Mouse (Mus musculus): ENCODE results near the gene Pitpnm2.

Gene Pitpnm2

DNA sequence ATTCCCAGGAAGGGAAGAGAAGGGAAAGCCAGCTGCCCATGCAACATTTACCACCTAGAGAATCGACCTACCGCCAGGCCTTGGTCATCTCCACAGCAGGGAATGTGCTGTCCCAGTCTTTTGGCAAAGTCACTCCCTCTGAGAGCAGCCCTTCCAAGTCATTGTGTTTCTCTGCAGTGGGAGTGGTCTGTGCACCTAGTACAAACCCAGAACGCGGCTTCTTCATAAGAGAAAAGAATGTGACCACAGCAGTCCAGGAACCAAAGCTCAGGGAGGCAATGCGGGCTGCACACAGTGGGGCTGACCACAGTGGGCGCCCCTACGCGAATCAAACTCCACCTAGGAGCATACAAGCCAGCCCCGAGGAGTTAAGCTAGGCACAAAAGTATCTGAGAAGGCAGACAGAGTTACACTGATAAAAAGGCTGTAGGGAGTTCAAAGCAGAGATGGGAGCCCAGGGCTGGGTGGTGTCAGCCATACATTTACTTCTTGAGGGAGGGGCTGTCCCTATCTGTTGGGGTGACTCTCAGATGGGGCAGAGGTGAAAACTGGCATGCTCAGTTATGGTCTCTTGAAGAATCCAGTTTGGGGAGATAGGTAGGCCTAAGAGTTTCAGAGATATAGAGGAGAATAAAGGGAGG is 1.5 kb downstream of the Pitpnm2 start:
- DNase-seq (ENCODE audit: low spot score) = peak; percentile 47

DNA sequence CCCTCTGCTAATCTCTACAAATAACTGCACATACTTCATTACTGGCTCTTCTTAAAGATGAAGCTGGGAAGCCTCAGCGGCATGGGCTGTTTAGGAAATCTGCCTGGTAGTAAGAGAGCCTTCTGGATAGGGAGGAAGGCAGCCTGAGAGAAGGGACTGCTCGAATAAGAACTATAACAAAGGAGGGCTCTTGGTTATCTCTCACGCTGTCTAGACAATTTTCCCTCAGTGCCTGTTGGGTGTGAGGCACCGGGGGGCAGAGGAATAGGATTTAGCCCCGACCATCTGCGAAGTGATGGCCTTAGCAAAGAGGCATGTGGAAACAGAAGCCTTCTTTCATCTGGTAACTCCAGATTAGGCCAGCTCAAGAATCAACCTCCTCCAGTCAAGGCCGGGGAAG is 2.3 kb downstream of the Pitpnm2 start:
- no peak for DNase-seq (ENCODE audit: low spot score)

DNA sequence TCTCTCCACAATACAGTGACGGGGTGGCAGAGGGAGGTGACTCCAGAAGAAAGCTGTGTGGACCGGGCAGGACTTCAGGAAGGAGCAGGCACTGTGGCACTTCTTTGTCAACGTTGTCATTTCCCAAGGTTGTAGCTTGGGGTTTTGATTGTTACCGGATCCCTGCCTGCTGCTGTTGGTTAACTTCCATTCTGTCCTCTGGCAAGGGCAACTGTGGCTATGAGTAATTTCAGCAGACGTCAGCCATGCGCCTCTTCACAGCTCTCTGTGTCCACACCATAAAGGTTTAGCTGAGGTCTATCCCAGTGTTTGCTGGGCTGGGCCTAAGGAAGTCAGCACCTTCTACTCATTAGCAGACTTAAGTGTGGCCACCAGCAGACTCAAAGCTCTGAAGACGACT is 4.7 kb downstream of the Pitpnm2 start:
- DNase-seq (ENCODE audit: low spot score) = no peak

DNA sequence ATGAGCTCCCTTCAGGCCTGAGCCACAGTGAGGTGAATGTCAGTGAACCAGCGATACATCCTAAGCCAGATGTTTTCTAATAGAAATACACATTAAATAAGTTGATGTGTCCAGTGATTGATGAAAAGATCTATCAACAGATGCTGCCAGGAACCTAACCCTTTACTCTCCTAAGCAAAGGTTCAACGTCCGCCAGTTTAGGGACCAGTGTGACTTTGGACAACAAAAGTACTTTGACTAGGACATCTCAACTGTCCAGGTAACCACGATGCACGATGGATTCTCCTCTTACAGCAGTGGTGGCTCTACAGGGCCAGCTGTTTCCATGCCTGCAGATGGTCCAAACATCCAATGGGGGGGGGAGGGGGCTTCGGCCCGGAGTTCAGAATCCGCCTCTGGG is 5.1 kb downstream of the Pitpnm2 start:
- no peak for DNase-seq (ENCODE audit: low spot score)

DNA sequence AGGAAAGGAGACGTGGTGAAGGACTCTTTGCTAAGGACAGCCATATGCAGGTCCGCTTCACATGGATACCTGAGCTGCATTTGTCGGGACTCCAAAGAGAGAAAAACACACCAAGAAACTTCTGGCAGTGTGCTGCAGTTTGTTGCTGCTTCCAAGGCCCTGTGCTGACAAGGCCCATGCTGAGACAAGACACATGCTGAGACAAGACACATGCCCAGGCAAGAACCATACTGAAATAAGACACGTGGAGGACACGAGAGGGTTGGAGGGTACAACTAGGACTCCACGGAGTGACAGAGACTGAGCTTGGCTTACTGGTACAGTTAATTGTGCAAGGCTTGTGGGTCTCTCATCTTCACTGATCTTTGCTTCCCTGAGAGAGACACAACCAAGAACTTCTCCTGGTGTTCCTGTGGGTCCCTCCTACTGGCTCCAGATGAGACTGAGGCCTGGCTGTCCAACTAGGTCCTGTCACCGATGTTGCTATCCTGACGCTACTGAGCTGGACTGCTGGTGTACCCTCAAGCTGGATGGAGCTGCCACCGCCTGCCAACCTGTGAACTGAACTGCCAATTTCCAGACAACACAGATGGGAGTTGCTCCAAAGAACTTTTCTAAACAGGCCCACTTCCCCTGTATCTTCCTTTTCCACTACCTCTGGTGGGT is 6.2 kb downstream of the Pitpnm2 start:
- DNase-seq (ENCODE audit: low spot score) = no peak

DNA sequence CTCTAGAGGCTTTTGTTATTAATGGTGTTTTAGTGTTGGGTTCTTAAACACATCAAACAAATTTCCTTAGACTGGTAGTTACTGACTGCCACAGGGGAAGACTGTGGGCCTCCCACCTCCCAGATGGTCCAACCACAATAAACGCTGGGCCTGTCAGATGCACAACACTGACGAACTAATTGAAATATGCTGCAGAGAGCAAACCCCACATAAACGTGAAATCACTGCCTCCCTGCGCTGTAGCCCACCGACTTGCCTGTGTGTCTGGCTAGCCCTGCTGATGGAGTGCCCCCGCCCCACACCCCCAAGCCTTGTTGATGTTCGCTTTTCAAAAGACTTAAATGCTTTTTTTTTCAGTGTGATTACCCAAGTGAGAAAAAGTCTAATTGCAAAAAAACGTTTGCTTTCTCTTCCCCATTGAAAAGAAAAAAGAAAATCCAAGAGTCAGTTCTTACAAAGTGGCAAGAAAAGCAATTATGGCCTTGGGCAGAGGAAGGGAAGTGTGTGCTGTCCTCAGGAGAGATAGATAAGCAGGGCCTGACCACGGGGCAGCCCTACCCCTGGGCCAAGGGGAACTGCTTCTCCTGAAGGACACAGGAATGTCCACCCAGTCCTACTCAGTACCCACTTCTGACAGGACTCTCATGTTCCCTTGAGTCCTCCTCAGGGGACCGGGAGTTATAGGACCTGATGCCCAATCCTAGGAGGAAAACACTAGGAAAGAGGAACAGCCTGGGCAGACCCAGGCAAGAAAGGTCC is 7.7 kb downstream of the Pitpnm2 start:
- DNase-seq (ENCODE audit: low spot score) = no peak

DNA sequence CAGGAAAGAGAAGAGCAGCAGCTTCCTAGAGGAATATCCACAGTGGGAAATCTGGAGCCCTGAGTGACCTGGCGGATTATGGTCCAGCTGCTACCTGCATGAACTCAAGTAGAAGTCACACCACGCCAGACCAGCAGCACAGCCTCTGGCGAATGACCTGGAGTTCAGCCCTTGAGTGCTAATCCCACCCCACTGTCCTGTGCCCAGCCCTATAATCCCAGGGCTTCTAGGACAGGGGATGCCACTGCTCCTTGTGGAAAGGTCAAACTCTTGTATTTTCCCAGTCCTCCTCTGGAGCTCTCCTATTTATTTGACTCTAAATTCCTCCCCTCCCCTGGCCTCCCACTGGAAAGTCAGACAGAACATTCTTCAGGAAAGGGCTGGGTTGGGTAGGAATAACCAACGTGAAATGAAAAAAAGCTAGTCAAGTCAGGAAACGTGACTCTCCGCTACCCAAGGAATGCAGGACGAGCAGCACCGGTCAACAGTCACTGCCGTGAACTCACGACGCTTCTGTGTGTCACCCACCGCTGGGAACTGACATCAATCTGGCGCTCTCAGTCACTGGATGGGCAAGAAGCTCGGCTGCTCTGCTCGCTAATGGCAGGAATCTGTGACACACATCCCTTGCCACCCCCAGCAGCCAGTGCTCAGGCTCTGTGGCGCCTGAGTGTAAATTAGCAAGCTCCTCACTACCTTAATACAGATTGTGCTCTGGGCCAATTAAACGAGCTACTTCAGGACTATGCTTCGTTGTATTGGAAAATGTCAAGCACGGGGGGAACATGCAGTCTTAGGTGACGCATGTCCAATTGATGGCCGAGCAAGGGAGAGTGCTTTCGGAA is 8.5 kb downstream of the Pitpnm2 start:
- DNase-seq (ENCODE audit: low spot score) = no peak

DNA sequence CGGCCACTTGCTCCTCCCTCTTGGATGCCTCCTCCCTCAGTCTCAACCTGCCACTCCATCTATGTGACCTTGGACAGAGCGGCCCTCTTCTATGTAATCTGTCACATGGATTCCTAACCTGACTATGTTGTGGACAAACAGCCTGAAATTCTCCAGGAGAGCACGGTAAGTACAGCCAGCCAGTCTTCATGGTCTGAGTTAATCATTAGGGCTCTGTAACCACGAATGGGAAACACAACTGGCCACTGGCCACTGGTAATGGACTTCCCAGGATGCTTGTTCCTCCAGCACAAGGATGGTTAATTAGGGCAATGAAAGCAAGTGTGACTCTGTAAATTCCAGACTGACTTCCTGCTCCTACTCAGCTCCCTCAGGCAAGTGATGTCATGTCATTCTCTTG is 13.4 kb downstream of the Pitpnm2 start:
- no peak for DNase-seq (ENCODE audit: low spot score)

DNA sequence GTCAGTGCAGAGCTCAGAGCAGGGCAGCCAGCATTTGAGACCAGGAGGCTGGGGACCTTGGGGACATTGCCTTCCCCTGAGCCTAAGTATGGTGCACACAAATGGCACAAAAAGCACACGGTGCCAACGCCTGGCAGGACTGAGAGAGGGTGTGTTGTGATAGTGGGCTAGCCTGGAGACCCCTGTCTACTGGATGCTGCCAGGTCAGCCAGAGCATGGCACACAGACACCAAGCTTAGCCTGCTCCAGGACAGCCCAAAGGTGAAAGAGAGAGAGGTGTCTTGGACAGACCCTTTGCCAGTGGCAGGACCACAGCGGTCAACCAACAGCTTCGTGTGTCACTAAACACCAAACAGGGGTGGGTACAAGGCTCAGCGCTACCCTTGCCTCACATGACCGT is 14.8 kb downstream of the Pitpnm2 start:
- DNase-seq (ENCODE audit: low spot score) = no peak

DNA sequence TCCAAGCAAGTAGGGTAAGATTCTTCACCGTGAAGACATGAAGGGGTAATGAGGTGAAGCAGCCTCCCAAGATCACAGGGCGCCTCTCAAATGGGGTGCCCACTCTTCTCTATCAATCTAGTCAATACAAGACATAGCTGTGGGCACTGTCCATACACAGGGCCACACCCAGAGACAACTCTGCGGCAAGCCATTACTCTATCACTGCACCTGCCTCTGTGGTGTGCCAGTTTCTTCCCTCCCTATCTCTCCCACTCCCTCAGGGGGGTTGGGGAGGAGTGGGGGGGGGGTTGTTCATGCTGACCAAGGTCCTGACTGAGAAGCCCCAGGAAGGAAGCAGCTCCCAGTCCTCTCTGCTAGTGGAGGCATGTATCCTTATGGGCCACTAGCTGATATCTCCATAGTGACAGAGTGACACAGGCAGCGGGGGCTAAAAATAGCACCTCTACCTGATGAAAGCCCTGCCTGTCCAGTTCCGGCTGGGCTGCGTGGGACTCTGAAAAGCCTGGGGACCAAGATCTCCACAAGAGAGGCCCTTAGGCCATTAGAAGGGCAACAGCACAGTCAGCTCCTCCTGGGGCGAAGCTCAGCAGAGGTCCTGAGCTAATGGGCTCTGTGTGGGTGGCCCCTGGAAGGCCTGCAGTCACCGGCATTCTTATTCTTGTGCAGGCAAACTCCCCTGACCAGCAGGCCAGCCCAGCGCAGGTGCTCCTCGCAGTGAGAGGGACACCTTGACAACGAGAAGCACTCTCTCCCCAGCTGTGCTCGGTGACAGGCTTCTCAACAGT is 15.5 kb downstream of the Pitpnm2 start:
- no peak for DNase-seq (ENCODE audit: low spot score)

DNA sequence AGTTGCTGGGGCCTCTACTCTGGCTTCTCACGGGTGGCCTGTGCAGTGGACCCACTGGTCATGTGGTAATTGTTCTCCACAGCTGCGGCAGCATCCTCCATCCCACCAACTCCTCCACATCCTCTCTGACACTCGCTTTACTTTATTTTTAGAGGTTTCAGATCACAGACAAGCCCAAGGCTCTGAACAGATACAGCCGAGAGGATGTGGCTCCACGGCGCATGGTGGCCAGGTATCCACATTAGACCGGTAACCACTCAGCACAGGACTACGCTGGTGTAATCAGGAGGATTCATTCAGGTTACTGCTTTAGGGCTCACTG is 16.5 kb downstream of the Pitpnm2 start:
- no peak for DNase-seq (ENCODE audit: low spot score)

DNA sequence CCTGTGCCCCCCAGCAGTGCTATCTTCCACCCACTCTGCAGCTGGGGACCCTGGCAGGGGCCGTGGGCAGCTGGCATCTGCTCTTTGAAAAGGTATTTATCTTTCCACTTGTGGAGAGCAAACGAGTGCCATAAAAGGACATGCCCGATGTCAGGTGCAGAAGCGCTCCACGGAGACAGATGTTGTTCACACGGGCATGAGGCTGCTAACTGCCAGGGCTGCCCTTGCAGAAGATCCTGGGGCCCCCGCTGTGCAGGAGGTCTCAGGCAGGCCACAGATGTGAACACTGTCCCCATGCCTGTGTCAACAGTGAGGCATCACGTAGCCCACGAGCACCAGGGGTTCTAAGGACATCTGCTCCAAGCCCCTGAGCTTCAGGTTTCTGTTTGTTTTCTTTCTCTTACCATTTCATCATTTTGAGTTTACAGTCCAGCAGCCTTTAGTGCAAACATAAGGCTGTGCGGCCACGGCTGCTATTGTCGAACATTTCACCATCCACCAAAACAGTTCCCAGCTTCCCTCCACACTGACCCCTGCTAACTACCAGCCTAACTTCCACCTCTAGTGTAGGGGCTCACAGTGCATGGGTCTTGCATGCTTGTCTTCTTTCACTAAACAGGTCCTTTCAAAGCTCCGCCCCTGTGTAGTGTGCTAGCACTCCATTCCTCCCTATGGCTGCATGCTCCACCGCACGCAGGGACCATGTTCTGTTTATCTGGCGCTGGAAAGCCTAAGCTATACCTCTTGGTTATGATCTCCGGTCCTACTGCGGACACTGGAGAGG is 17.0 kb downstream of the Pitpnm2 start:
- DNase-seq (ENCODE audit: low spot score) = no peak

DNA sequence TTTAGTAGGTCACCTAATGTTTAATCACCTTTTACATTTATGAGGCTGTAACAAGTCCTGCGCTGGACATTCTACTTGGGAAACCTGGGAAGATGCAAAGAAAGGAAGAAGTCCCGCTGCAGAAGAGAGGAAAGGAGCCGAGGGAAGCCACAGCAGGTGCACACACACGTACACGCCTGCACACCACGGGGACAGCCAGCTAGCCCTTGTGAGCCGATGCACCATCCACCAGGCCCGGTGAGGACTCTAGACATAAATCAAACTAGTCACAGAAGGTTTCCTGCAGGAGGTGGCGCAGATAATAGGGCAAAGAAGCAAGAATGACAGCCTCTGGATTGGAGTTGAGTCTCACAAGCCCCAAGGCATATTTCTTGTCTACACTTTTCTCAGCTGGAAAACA is 19.1 kb downstream of the Pitpnm2 start:
- DNase-seq (ENCODE audit: low spot score) = no peak

DNA sequence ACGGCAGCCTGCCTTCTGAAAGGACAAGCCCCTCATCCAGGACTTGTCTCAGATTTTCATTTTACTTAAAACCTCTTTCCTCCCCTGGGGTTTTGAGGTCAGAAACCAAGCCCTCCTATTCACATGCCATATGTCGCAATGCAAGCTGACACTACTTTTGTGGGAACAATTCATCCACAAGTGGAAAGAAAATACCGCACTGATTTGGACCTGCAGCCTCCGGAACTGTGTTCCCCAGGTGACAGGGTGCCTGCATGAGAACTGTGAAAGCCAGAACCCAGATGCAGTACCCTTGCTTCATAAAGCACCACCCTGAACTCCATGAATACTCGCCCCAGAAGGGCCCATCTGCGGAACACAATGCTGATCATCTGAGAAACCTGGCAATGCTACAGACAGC is 22.4 kb downstream of the Pitpnm2 start:
- no peak for DNase-seq (ENCODE audit: low spot score)

DNA sequence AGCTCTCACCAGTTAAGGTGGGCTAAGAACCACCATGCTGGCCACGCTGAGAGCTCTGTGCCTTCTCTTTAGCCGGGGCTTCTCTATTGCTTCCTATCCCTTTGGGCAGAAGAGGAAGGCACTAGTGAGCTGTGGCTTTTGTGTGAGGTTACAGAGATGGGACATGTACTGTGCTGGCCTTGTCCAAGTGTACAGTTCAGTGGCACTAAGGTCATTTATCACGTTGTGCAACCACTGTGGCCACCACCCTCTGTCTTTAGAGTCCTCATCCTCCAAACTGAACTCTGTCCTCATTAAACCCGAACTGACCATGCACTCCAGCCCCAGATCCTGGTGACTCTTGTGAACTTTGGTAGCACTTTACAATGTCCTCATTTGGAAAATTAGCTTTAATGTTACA is 23.1 kb downstream of the Pitpnm2 start:
- DNase-seq (ENCODE audit: low spot score) = no peak

DNA sequence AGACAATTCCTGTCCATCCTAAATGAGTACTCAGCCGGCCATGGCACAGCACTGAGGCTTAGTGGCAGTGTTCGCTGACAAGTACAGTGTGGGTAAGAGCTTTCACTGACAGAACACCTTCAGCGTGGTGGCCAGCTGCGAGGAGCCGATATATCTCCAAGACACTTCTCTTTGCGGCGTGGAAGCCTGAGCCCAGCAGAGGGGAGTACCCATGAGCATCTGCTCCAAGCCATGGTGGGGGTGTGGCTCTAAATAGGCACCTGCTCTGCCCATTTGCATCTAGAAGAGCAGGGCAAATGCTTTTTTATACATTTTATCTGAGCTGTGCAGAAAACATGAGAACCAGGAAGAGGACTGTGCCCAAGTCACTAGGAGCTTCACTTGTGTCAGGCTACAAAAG is 23.7 kb downstream of the Pitpnm2 start:
- no peak for DNase-seq (ENCODE audit: low spot score)

DNA sequence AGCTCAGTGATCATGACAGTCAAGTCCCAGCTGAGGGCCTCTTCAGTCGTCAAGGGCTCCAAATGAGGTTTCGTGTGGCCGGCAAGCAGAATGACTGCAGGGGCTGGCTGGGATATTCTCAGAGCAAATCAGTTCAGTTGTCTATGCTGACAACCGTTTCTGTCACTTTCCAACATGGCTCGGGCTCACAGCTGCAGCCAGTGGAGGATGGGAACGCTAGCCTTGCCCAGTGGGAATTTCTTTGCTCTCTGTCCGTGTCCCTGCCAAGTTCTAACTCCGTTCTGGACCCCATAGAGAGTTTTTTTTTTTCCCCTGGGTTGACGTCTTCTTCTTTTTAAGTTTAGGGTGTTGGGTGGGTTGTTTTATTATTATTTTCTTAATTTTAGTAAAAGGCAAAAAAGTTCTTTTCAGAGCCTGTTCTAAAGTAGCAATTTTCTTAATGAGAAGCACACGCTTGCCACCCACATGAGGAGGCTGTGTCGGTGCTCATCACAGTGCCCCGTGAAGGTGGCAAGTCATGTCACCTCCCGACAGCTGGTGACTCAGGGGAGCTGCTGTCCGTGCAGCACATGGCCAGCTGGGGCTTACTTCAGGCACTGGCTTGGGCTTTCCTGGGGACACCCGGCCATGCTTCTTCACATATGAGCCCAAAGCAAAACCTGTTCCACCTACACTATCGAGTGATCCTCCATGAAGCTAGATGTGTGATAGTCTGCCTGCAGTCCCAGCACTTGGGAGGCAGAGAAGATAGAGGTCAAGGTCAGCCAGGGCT is 25.1 kb downstream of the Pitpnm2 start:
- no peak for DNase-seq (ENCODE audit: low spot score)

DNA sequence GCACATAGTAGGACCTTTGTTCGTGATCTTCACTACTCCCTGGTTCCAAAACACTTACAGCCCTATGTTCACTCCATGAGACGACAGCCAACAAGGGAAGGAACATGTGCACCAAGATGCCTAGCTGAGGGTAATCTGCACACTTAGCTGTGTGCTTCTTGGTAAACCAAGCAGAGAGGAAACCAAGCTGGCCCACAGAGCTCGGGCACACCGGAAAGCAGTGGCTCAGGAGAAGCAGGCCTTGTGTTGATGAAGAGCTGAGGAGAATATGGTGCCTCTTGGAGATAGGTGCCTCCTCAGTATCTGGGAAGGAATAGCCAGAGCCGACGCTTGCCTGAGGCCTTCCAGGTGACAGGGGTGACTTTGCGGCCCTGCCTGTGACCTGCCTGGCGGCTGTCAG is 26.0 kb downstream of the Pitpnm2 start:
- no peak for DNase-seq (ENCODE audit: low spot score)

DNA sequence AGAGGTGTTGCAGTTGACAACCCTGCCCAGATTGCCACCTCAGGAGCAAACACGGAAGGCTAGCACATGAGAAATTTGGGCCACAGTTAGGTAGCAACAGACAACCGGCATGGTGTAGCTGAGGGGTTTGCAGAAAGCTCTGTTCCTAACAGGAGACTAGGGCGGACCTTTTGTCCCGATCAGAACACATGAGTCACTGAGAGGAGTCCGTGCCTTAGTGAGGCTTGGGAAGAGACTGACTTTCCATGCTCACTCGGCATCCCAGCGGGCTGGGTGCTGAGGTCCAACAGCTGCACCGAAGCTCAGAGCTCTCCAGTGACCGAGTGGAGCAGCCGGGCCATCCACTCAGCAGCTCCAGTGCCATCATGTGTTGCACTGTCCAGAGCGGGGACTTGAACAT is 26.9 kb downstream of the Pitpnm2 start:
- no peak for DNase-seq (ENCODE audit: low spot score)

DNA sequence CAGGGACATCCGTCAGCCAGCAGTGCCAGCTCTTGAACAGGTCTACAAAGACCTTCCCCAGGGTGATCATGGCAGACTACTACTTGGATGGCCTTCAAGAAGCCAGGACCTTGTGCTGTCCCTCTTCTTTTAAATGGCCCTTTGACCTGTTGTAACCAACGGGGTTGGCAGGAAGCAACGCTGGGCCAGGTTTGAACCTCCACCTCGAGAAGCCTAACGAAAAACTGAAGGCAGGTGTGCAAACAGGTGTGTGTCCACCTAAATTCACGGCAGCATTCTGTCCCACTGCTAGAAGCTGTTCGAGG is 27.9 kb downstream of the Pitpnm2 start:
- no peak for DNase-seq (ENCODE audit: low spot score)

Measured in testis, postnatal 10 days (tissue).